Mouse (Mus musculus) MEL (cell line): Measurements from ENCODE around the gene Crim1. TPM values are rescaled to one million over a fixed set of nuclear protein-coding genes. Genes with fewer than 3 reads are reported as not detected.

ENCODE experiments used
- DNase-seq: peaks from one replicate; pipeline ENCODE4 v3.0.0; 2011; ENCODE audit warnings: low read depth, low spot score
- H3K27ac ChIP-seq: 2 replicates; pipeline ENCODE4 v1.5.1; 2012; ENCODE audit warnings: low read depth, mild to moderate bottlenecking, control low read depth, low read length, moderate library complexity; ENCODE audit not compliant: control insufficient read depth
- H3K27me3 ChIP-seq, 2 experiments: fragments of 150-350 bp in 1 of 2; sonication (generic) in 1 of 2; 2 replicates each; pipeline ENCODE4 v1.6.1; 2012; ENCODE audit warnings: low read length in 2 of 2, mild to moderate bottlenecking in 2 of 2, improper control_type of control experiment in 1 of 2, moderate library complexity in 1 of 2; ENCODE audit not compliant: insufficient read depth in 2 of 2, control insufficient read depth in 1 of 2
- H3K36me3 ChIP-seq, 2 experiments: 2 replicates each; pipeline ENCODE4 v1.6.1; 2012 to 2014; ENCODE audit warnings: low read length in 2 of 2, improper control_type of control experiment in 1 of 2, inconsistent platforms in 1 of 2, mild to moderate bottlenecking in 1 of 2; ENCODE audit not compliant: insufficient read depth in 2 of 2, control insufficient read depth in 1 of 2
- H3K4me1 ChIP-seq, 2 experiments: fragments of 150-350 bp in 1 of 2; sonication (generic) in 1 of 2; 2 replicates each; pipeline ENCODE4 v1.6.1; 2012; ENCODE audit warnings: low read length in 2 of 2, improper control_type of control experiment in 1 of 2, mild to moderate bottlenecking in 1 of 2; ENCODE audit not compliant: insufficient read depth in 2 of 2, control insufficient read depth in 1 of 2
- H3K4me3 ChIP-seq, 2 experiments: fragments of 150-350 bp in 1 of 2; sonication (generic) in 1 of 2; 2 replicates each; pipeline ENCODE4 v1.5.1; 2012; ENCODE audit warnings: low read depth in 2 of 2, low read length in 2 of 2, mild to moderate bottlenecking in 2 of 2, moderate library complexity in 2 of 2, control low read depth in 1 of 2, improper control_type of control experiment in 1 of 2; ENCODE audit not compliant: control insufficient read depth in 1 of 2, insufficient read depth in 1 of 2
- H3K79me2 ChIP-seq: 2 replicates; pipeline ENCODE4 v1.6.1; 2012; ENCODE audit warnings: mild to moderate bottlenecking, low read length, moderate library complexity; ENCODE audit not compliant: control insufficient read depth, poor library complexity, insufficient read depth
- H3K9ac ChIP-seq: 2 replicates; pipeline ENCODE4 v1.6.1; 2012; ENCODE audit warnings: low read depth, mild to moderate bottlenecking, control low read depth, low read length, moderate library complexity; ENCODE audit not compliant: control insufficient read depth, poor library complexity, severe bottlenecking
- H3K9me3 ChIP-seq: fragments of 150-350 bp; sonication (generic); replicated peaks from 2 replicates; pipeline ENCODE4 v1.6.1; 2012; ENCODE audit warnings: mild to moderate bottlenecking, low read length, improper control_type of control experiment, moderate library complexity; ENCODE audit not compliant: insufficient read depth
- CTCF ChIP-seq, 3 experiments: IDR thresholded peaks in 2 of 3; conservative IDR thresholded peaks in 1 of 3; 2 replicates each; pipeline ENCODE4 v1.5.1; 2011 to 2012; ENCODE audit warnings: low read length in 3 of 3, low read depth in 2 of 3, mild to moderate bottlenecking in 2 of 3, improper control_type of control experiment in 1 of 3, inconsistent platforms in 1 of 3, mixed read lengths in 1 of 3, moderate library complexity in 1 of 3; ENCODE audit not compliant: control insufficient read depth in 1 of 3, insufficient read depth in 1 of 3, poor library complexity in 1 of 3, severe bottlenecking in 1 of 3
- E2F4 ChIP-seq: IDR thresholded peaks from 2 replicates; pipeline ENCODE4 v1.6.1; 2011; ENCODE audit warnings: low read depth, low read length, improper control_type of control experiment, borderline replicate concordance
- EP300 ChIP-seq, 2 experiments: IDR thresholded peaks; 2 replicates each; pipeline ENCODE4 v1.6.1; 2011; ENCODE audit warnings: improper control_type of control experiment in 2 of 2, low read length in 2 of 2, low read depth in 1 of 2, mild to moderate bottlenecking in 1 of 2
- ETS1 ChIP-seq: IDR thresholded peaks from 2 replicates; pipeline ENCODE4 v1.6.1; 2012; ENCODE audit warnings: low read depth, mild to moderate bottlenecking, inconsistent platforms, low read length, improper control_type of control experiment, moderate library complexity
- GABPA ChIP-seq: IDR thresholded peaks from 2 replicates; pipeline ENCODE4 v1.6.1; 2012; ENCODE audit warnings: low read depth, mild to moderate bottlenecking, inconsistent platforms, low read length, improper control_type of control experiment, moderate library complexity
- GATA1 ChIP-seq: IDR thresholded peaks from 2 replicates; pipeline ENCODE4 v1.6.1; 2011; ENCODE audit warnings: low read depth, low read length, improper control_type of control experiment
- JUND ChIP-seq: IDR thresholded peaks from 2 replicates; pipeline ENCODE4 v1.6.1; 2011; ENCODE audit warnings: low read depth, mild to moderate bottlenecking, improper control_type of control experiment, low read length
- KAT2A ChIP-seq: conservative IDR thresholded peaks from 2 replicates; pipeline ENCODE4 v1.6.1; 2012; ENCODE audit warnings: low read depth, low read length, improper control_type of control experiment, inconsistent platforms
- MAFK ChIP-seq: IDR thresholded peaks from 2 replicates; pipeline ENCODE4 v1.6.1; 2011; ENCODE audit warnings: low read depth, mild to moderate bottlenecking, low read length, improper control_type of control experiment, borderline replicate concordance
- MAX ChIP-seq: IDR thresholded peaks from 2 replicates; pipeline ENCODE4 v1.6.1; 2011; ENCODE audit warnings: low read length, improper control_type of control experiment
- MAZ ChIP-seq: IDR thresholded peaks from 2 replicates; pipeline ENCODE4 v1.6.1; 2012; ENCODE audit warnings: low read depth, mild to moderate bottlenecking, inconsistent platforms, low read length, improper control_type of control experiment
- MXI1 ChIP-seq: IDR thresholded peaks from 2 replicates; pipeline ENCODE4 v1.6.1; 2011; ENCODE audit warnings: mild to moderate bottlenecking, low read depth, low read length, improper control_type of control experiment
- MYC ChIP-seq: IDR thresholded peaks from 2 replicates; pipeline ENCODE4 v1.6.1; 2011; ENCODE audit warnings: low read depth, mild to moderate bottlenecking, low read length, improper control_type of control experiment, moderate library complexity
- NELFE ChIP-seq: IDR thresholded peaks from 2 replicates; pipeline ENCODE4 v1.6.1; 2011; ENCODE audit warnings: low read depth, low read length, improper control_type of control experiment
- NRF1 ChIP-seq: IDR thresholded peaks from 2 replicates; pipeline ENCODE4 v1.6.1; 2014; ENCODE audit warnings: low read depth, mild to moderate bottlenecking, inconsistent platforms, low read length, improper control_type of control experiment, moderate library complexity; ENCODE audit not compliant: poor library complexity, insufficient read depth, severe bottlenecking
- POLR2A ChIP-seq, 2 experiments: IDR thresholded peaks; 2 replicates each; pipeline ENCODE4 v1.6.1; 2011 to 2012; ENCODE audit warnings: low read length in 2 of 2, mild to moderate bottlenecking in 2 of 2, control low read depth in 1 of 2, improper control_type of control experiment in 1 of 2, low read depth in 1 of 2, moderate library complexity in 1 of 2; ENCODE audit not compliant: control insufficient read depth in 1 of 2, insufficient read depth in 1 of 2, poor library complexity in 1 of 2
- POLR2AphosphoS2 ChIP-seq: IDR thresholded peaks from 2 replicates; pipeline ENCODE4 v1.6.1; 2011; ENCODE audit warnings: low read length, improper control_type of control experiment
- POLR2AphosphoS5 ChIP-seq: IDR thresholded peaks from 2 replicates; pipeline ENCODE4 v1.6.1; 2012; ENCODE audit warnings: low read depth, borderline replicate concordance, mild to moderate bottlenecking, inconsistent platforms, low read length, moderate library complexity, mixed read lengths
- RAD21 ChIP-seq: IDR thresholded peaks from 2 replicates; pipeline ENCODE4 v1.6.1; 2011; ENCODE audit warnings: mild to moderate bottlenecking, low read depth, low read length, improper control_type of control experiment
- TBP ChIP-seq: IDR thresholded peaks from 2 replicates; pipeline ENCODE4 v1.8.0; 2011; ENCODE audit warnings: low read depth, low read length, improper control_type of control experiment
- USF2 ChIP-seq, 2 experiments: IDR thresholded peaks; 2 replicates each; pipeline ENCODE4 v1.6.1; 2011 to 2012; ENCODE audit warnings: improper control_type of control experiment in 2 of 2, low read length in 2 of 2, borderline replicate concordance in 1 of 2, inconsistent platforms in 1 of 2, low read depth in 1 of 2, mild to moderate bottlenecking in 1 of 2; ENCODE audit not compliant: insufficient read depth in 1 of 2
- ZMIZ1 ChIP-seq: IDR thresholded peaks from 2 replicates; pipeline ENCODE4 v1.6.1; 2012; ENCODE audit warnings: low read depth, mild to moderate bottlenecking, inconsistent platforms, low read length, improper control_type of control experiment, moderate library complexity
- ZNF384 ChIP-seq: IDR thresholded peaks from 2 replicates; pipeline ENCODE4 v1.6.1; 2012; ENCODE audit warnings: low read depth, mild to moderate bottlenecking, inconsistent platforms, low read length, improper control_type of control experiment
- polyA plus RNA-seq, 2 experiments: library from polyadenylated mRNA; stranded (reverse) in 1 of 2; unstranded in 1 of 2; fragments of >175 nt in 1 of 2; fragments of >200 nt in 1 of 2; gene quantifications; 2 replicates each; pipeline versions ENCODE4 v1.2.1 to v1.2.4; 2012; ENCODE audit warnings: low replicate concordance in 2 of 2, low read depth in 1 of 2; ENCODE audit not compliant: insufficient read length in 2 of 2, insufficient read depth in 1 of 2, missing spikeins in 1 of 2
- total RNA-seq: library from RNA; depleted of rRNA; stranded (reverse); fragments of 300-350 nt; gene quantifications from 2 replicates; pipeline ENCODE4 v1.2.3, GENCODE M21; 2012

Crim1 gene
- total and polyA plus RNA-seq, 3 experiments: not detected

- no peaks in the 10 kb centered on the region for H3K27me3 ChIP-seq
- TF ChIP-seq ETS1: no peak
- TF ChIP-seq, all 39 proteins: peak for 0
- Histone ChIP-seq H3K9me3 (no peaks in the 10 kb centered on the region), H3K9ac (no peak overlapping the region), H3K4me3 (no peak overlapping the region), H3K36me3 (no peaks in the 10 kb centered on the region), H3K27ac (no peak overlapping the region), H3K79me2 (no peaks in the 10 kb centered on the region), H3K4me1 (no peaks in the 10 kb centered on the region)
- DNase-seq: no peak
Measured at GRCm38 (mm10) chr17:78354411-78354810, 154.4 kb downstream of the Crim1 start.

- Histone ChIP-seq H3K27ac (no peak overlapping the region), H3K4me1 (no peaks in the 10 kb centered on the region), H3K79me2 (no peaks in the 10 kb centered on the region), H3K9ac (no peak overlapping the region), H3K27me3 (no peaks in the 10 kb centered on the region), H3K4me3 (no peak overlapping the region), H3K9me3 (no peaks in the 10 kb centered on the region), H3K36me3 (no peaks in the 10 kb centered on the region)
- DNase-seq: no peak
- no peak for TF ChIP-seq NELFE
- no peak for TF ChIP-seq MAX
- TF ChIP-seq EP300 (IDR thresholded peaks at IDR 0.05; ENCODE audit: low read depth in 1 of 2, low read length in 2 of 2): no peak
- TF ChIP-seq KAT2A: no peak
- TF ChIP-seq ZMIZ1: no peak
- no peak for TF ChIP-seq ZNF384
Measured at GRCm38 (mm10) chr17:78354871-78355270, 154.8 kb downstream of the Crim1 start.

DNA sequence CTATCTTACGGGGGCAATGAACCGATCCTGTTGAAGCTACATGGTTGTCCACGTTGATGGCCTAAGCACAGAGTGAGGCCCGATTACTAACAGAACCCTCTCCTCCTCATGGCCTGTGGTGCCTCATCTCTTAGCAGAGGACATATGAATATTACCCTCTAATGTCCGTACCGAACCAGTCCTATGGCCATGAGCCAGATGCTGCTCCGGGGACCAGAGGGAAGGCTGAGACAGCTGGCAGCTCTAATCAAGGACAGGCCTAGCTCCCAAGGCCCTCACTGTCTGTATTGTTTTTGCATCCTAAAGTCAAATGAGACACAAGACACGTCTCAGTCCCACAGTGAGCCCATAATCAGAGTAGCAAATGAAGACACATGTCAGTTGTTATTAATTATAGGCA lies 155.6 kb downstream of the Crim1 start:
- TF ChIP-seq RAD21 (no peak), MXI1 (no peak), TBP (no peak), POLR2AphosphoS2 (no peak), EP300 (IDR thresholded peaks at IDR 0.05; ENCODE audit: low read depth in 1 of 2, low read length in 2 of 2) (no peak), POLR2AphosphoS5 (no peak), POLR2A (IDR thresholded peaks at IDR 0.05; ENCODE audit: control insufficient read depth in 1 of 2, insufficient read depth in 1 of 2, low read depth in 1 of 2, low read length in 2 of 2, poor library complexity in 1 of 2) (no peak), ZNF384 (no peak), E2F4 (no peak), NRF1 (no peak), MAFK (no peak), CTCF (IDR thresholded peaks at IDR 0.05 in 2 of 3, conservative IDR thresholded peaks at IDR 0.05 in 1 of 3; ENCODE audit: control insufficient read depth in 1 of 3, insufficient read depth in 1 of 3, low read depth in 2 of 3, low read length in 3 of 3, poor library complexity in 1 of 3, severe bottlenecking in 1 of 3) (no peak), GATA1 (no peak), USF2 (IDR thresholded peaks at IDR 0.05; ENCODE audit: borderline replicate concordance in 1 of 2, insufficient read depth in 1 of 2, low read depth in 1 of 2, low read length in 2 of 2) (no peak), KAT2A (no peak), MAZ (no peak), JUND (no peak), MYC (no peak), GABPA (no peak), ZMIZ1 (no peak)
- Histone ChIP-seq H3K9me3 (no peaks in the 10 kb centered on the region), H3K27ac (no peak overlapping the region)

More for the DNA sequence above, 155.6 kb downstream of the Crim1 start:
- Histone ChIP-seq H3K36me3 (no peaks in the 10 kb centered on the region), H3K4me3 (no peak overlapping the region), H3K9ac (no peak overlapping the region), H3K27me3 (no peaks in the 10 kb centered on the region), H3K79me2 (no peaks in the 10 kb centered on the region), H3K4me1 (no peaks in the 10 kb centered on the region)
- no peak for DNase-seq
